Mouse (Mus musculus): Measurements from ENCODE around the gene Anxa6.

GRCm38 (mm10) chr11:54976351-54976750 is 56.9 kb downstream of the Anxa6 start:
- TF ChIP-seq CTCF (IDR thresholded peaks at IDR 0.05; ENCODE audit: control insufficient read depth, insufficient read depth, insufficient read length) (no peak), USF1 (IDR thresholded peaks at IDR 0.05; ENCODE audit: low read depth) (no peak)
